Mouse (Mus musculus): Measurements from ENCODE around the gene Anxa1. TPM values are rescaled to one million over a fixed set of nuclear protein-coding genes. Genes with fewer than 3 reads are reported as not detected.

Gene Anxa1
- polyA plus RNA-seq, 1 experiment from 2014 or later = 654 TPM

Other genes with a start within 250 kb of the Anxa1 start
- 35.2 and 36.2 TPM in 2 replicates for gene Aldh1a1, start 101.8 kb upstream of the Anxa1 start, polyA plus RNA-seq (2015; fragmentation: Nextera tagmentation; extraction: Ambion mirVana)